Mouse (Mus musculus) hindbrain, postnatal 0 days (tissue): ENCODE measurements at regions not wholly inside any gene's neighbourhood (a gene's known extent, or its start where the extent isn't known, plus 50 kb on each side); places are given as distances from the start of the nearest gene placed in this dataset.

Source experiments
- ATAC-seq: fragments of 200-750 bp; cut with Nextera tagmentation; 2 replicates; pipeline ENCODE4 v1.8.0; 2017; ENCODE audit warnings: mild to moderate bottlenecking, moderate TSS enrichment, moderate library complexity
- DNase-seq: peaks from one replicate; pipeline ENCODE4 v3.0.0-alpha.2; 2015; ENCODE audit warnings: low spot score
- H3K27ac ChIP-seq: fragments of 300-500 bp; sonication (generic); 2 replicates; pipeline ENCODE4 v1.5.1; 2014; ENCODE audit warnings: mild to moderate bottlenecking
- H3K27me3 ChIP-seq: fragments of 300-500 bp; sonication (generic); 2 replicates; pipeline ENCODE4 v1.6.1; 2014; ENCODE audit warnings: low read length, mixed read lengths; ENCODE audit not compliant: insufficient read depth
- H3K36me3 ChIP-seq: fragments of 300-500 bp; sonication (generic); 2 replicates; pipeline ENCODE4 v1.6.1; 2014; ENCODE audit warnings: low read length, mixed read lengths; ENCODE audit not compliant: insufficient read depth
- H3K4me1 ChIP-seq: fragments of 300-500 bp; sonication (generic); 2 replicates; pipeline ENCODE4 v1.6.1; 2014; ENCODE audit warnings: antibody characterized with exemption, low read length, mixed read lengths; ENCODE audit not compliant: insufficient read depth
- H3K4me2 ChIP-seq: fragments of 300-500 bp; sonication (generic); 2 replicates; pipeline ENCODE4 v1.6.1; 2014; ENCODE audit warnings: low read depth, mild to moderate bottlenecking, low read length, moderate library complexity, mixed read lengths
- H3K4me3 ChIP-seq: fragments of 300-500 bp; sonication (generic); 2 replicates; pipeline ENCODE4 v1.5.1; 2014; ENCODE audit warnings: low read length
- H3K9ac ChIP-seq: fragments of 300-500 bp; sonication (generic); replicated peaks from 2 replicates; pipeline ENCODE4 v1.6.1; 2014; ENCODE audit warnings: mild to moderate bottlenecking, low read length, moderate library complexity, mixed read lengths
- H3K9me3 ChIP-seq: fragments of 300-500 bp; sonication (generic); 2 replicates; pipeline ENCODE4 v1.6.1; 2016; ENCODE audit warnings: low read length, mixed read lengths
- CTCF ChIP-seq: IDR thresholded peaks from 2 replicates; pipeline ENCODE4 v1.5.1; 2016; ENCODE audit warnings: antibody characterized with exemption, control low read depth, low read depth
- WGBS: fragments of 180-500 bp; shearing (Covaris S2); extraction: QIAGEN DNeasy Blood & Tissue Kit; methylation state at CpG from one replicate; pipeline ENCODE4 v1.1.7; 2014; 5-methylcytosine and 5-hydroxymethylcytosine counted together

DNA sequence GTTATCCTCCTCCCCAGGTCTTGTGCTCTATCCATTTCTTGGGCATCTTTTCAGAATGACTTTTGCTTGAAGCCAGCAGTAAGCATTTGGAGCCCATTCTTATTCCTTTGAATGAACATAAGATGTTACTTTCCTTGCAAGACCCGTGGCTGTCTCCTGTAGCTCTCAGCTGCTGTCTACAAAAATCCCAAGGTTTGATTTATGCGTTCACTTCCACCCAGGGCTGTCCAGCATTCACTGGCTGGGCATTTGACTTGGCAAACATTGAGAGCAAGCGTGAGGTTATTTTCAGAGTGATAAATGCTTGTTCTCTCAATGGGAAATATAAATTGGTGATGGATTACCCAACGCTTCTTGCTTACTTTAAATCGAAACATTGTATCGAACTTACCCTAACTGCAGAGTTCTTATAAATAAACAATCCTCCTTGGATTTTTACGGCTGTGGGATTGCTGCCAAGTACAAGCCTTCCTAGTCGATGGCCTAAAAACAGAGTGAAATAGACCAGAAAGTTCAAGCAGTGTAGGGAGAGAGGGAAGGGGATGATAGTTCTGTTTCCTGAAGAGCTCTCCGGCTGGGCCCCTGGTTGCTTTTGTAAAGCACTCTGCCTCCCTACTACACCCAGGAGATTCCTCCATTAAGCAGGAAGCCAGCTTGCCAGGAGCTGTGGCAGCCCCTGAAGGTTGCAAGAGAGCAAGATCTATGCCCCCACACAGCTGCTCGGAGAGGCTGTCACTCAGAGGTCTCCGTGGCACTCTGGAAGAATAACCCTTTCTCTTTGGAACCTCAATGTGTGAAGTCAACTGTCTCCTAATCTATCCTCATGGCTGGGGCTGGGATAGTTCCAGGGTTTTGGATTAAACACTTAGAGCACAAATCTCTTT, 210.1 kb downstream of the Mex3b start:
- peak overlapping the region; percentile 29 for H3K4me2 ChIP-seq
- DNase-seq (peak; percentile 47), ATAC-seq (peak; percentile 73; the same call in 1 of the 2 replicates)
- H3K4me3 ChIP-seq, result no peak overlapping the region
- H3K36me3 ChIP-seq, result no peaks in the 10 kb centered on the region
- H3K4me1 ChIP-seq, result no peaks in the 10 kb centered on the region; the same call in 1 of the 2 replicates
- no peaks in the 10 kb centered on the region for H3K9me3 ChIP-seq
- no peak for TF ChIP-seq CTCF
- H3K27ac ChIP-seq, result peak overlapping the region; percentile 49
- H3K27me3 ChIP-seq, result no peaks in the 10 kb centered on the region
- H3K9ac ChIP-seq, result no peak overlapping the region; the same call in 1 of the 2 replicates
- WGBS, result 21% methylated on average over 11 of the region's 11 CpGs

DNA sequence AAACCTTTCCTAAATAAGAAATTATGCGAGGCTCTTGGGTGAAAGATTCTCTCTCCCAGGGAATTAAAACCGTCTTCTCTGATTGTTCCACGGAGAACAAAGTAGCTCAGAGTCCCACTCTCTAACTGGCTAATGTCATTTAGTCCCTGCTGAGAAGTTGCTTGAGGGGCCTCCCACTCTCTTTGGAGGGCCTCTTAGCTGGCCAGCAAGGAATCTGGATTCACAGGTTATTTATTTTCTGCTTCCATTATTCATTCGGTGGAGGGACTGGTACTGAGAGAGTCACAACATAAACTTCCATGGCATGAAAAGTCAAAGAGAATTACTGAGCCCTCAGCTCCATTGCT, 210.8 kb downstream of the Mex3b start:
- H3K36me3 ChIP-seq, result no peaks in the 10 kb centered on the region
- WGBS, result 10% methylated on average over 4 of the region's 4 CpGs
- peak overlapping the region; percentile 49; the same call in 1 of the 2 replicates for H3K27ac ChIP-seq
- 0 out of 2 replicates have a peak overlapping the region, but pooled peaks have one; percentile 29 for H3K4me2 ChIP-seq
- no peaks in the 10 kb centered on the region for H3K27me3 ChIP-seq
- H3K4me1 ChIP-seq, result no peaks in the 10 kb centered on the region; the same call in 1 of the 2 replicates
- H3K9me3 ChIP-seq, result no peaks in the 10 kb centered on the region
- H3K9ac ChIP-seq, result no peak overlapping the region; the same call in 1 of the 2 replicates
- H3K4me3 ChIP-seq, result no peak overlapping the region
- ATAC-seq (peak; percentile 24; the same call in 1 of the 2 replicates), DNase-seq (no peak)
- TF ChIP-seq CTCF, result no peak

DNA sequence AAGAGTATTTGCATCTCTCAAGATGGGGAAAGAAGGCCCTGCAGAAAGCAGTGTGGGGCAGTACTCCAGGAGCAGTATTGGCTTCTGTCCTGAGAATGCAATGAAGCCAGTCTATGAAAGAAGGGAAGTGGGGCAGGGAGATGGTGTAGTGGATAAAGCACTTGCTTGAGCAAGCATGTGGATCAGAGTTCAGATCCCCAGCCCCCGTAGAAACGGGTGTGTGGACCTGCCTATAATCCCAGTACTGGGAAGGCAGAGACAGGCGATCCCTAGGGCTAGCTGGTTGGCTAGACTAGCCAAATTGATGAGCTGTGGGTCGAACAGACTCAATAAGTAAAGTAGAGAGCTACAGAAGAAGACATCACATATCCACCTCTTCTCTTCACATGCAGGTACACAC, 211.6 kb downstream of the Mex3b start:
- ATAC-seq (no peak), DNase-seq (no peak)
- TF ChIP-seq CTCF, result no peak
- no peak overlapping the region for H3K27ac ChIP-seq
- H3K27me3 ChIP-seq, result no peaks in the 10 kb centered on the region
- no peaks in the 10 kb centered on the region; the same call in 1 of the 2 replicates for H3K4me1 ChIP-seq
- H3K36me3 ChIP-seq, result no peaks in the 10 kb centered on the region
- H3K4me2 ChIP-seq, result no peak overlapping the region
- no peak overlapping the region for H3K9ac ChIP-seq
- no peaks in the 10 kb centered on the region for H3K9me3 ChIP-seq
- 87% methylated on average over 4 of the region's 4 CpGs for WGBS
- no peak overlapping the region for H3K4me3 ChIP-seq

DNA sequence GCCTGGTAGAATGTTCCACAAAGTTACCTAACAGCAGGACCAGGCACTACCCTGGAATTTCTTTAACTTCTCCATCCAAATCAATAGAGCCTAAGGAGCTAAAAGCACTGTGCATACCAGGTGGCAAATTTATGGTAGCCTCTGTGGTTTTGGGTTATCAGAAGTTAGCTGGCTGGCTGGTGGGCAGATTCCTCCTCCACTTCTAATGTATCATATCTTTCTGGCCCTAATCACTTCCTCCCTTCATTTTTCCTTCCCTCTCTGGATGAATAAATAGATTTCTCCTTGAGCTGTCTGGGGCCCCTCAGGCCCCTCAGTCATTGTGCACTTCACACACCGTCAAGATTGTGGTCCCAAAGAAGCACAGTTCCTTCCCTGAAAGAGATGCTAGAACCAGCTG, 212.7 kb downstream of the Mex3b start:
- Histone ChIP-seq H3K9me3 (no peaks in the 10 kb centered on the region), H3K27me3 (no peaks in the 10 kb centered on the region), H3K4me2 (no peak overlapping the region), H3K27ac (no peak overlapping the region), H3K4me1 (no peaks in the 10 kb centered on the region; the same call in 1 of the 2 replicates), H3K9ac (no peak overlapping the region), H3K36me3 (no peaks in the 10 kb centered on the region), H3K4me3 (no peak overlapping the region)
- TF ChIP-seq CTCF, result no peak
- 78% methylated on average over 1 of the region's 1 CpGs for WGBS
- no peak for DNase-seq
- no peak for ATAC-seq

DNA sequence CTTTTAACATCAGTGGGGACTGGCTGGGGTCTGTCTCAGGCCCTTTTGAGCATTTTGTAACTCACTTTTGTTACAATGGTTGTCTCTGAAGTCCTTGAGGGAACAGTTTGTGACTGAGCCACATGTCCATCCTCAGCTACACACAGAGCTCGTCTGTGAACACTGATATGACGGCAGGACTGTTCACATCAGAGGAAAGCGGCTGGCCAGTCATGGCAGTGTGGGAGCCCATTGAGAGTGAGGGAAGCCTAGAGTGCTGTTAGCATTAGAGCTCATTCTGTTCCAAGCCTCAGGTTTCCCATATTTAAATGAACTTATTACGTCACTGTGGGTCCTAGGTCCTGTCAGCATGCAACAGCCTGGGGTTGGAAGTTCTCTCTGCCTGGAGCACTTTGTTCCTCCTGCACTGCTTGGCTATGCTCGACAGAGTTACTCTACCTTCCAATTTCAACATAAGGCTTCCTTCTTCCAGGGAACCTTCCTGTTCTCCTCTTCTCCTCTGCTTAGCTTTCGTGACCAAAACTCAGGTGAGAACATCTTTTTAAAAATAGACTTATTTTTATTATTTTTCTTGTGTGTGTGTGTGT, 217.5 kb downstream of the Mex3b start:
- 81% methylated on average over 6 of the region's 6 CpGs for WGBS
- no peak for ATAC-seq
- no peak for DNase-seq
- no peak overlapping the region for H3K4me2 ChIP-seq
- no peak overlapping the region for H3K27ac ChIP-seq
- no peaks in the 10 kb centered on the region for H3K27me3 ChIP-seq
- no peaks in the 10 kb centered on the region for H3K4me1 ChIP-seq
- no peak overlapping the region for H3K9ac ChIP-seq
- no peaks in the 10 kb centered on the region for H3K9me3 ChIP-seq
- no peak overlapping the region for H3K4me3 ChIP-seq
- no peaks in the 10 kb centered on the region for H3K36me3 ChIP-seq
- no peak for TF ChIP-seq CTCF

DNA sequence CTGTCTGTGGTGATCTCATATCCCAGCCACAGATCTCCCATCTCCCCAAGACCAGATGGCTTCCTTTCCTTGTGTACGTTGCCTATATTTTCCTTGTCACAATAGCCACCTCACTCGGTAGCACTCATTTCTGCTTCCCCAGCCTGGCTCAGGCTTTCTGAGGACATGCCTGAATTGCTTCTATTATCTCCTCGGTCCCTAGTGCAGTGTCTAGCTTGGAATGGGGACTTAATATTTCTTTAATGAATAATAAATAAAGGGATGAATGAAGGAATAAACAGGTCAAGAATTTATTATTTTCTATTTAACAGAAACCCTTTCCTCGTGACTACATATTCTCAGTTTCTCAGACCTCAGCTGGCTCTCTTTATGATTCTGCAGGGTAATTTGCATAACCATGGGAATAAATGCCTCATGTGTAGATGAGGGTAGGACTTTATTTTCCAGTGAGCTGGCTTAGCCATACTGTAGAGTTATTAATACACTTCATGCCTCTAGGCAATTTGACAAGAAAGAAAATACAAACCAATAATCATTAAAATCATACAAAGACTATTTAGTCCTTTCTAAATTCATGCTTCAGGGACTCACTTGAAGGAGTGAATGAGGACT, 218.5 kb downstream of the Mex3b start:
- Histone ChIP-seq H3K27me3 (no peaks in the 10 kb centered on the region), H3K4me2 (no peak overlapping the region), H3K4me3 (no peak overlapping the region), H3K27ac (no peak overlapping the region), H3K36me3 (no peaks in the 10 kb centered on the region), H3K9me3 (no peaks in the 10 kb centered on the region), H3K9ac (no peak overlapping the region), H3K4me1 (no peaks in the 10 kb centered on the region)
- no peak for TF ChIP-seq CTCF
- WGBS, result 22% methylated on average over 4 of the region's 4 CpGs
- DNase-seq (no peak), ATAC-seq (0 out of 2 replicates have a peak, but pooled peaks have one; percentile 35)
